ENCODE assay signal across 8 mouse cellular contexts in the genomic region with DNA sequence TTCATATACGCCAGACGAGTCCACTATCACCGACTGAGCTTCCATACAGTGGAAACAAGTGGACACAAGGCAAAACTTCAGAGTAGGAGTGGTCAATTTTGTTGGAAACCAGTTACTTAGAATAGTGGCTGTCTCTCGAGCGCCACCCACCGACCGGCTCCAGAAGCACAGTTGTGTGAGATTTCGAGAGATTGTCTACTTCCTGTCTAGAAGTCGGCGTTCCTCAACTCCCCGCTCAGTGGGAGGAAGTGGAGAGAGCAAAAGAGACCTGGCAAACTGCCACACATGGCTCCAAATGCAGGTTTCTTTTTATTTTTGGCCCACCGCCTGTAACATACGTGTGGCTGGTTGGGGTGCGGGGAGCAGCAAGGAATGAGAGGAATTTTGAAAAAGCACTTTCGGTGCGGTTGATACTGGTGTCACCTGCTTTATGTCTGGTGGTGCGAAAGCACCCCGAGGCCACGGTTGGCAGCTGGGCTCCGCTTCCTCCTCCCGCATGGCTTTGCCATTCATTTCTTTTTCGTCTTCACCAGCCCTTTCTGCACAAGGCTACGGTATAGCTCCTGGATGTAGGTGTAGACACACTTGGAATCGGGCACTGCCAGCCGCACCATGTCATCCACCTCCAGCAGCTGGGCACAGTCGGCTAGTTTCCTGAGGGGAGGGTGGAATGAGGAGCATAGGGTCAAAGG. TPM values are rescaled to one million over a fixed set of nuclear protein-coding genes. Genes with fewer than 3 reads are reported as not detected.
A peak's percentile ranks its signal among the peaks of the same experiment; 100 is the strongest.
DNase-seq lines count a peak whose midpoint lies in the region; ATAC-seq and TF ChIP-seq lines count a peak whose summit lies in the region.

No protein-coding gene starts in this region.

- H3K27ac ChIP-seq in gastrocnemius, adult 2 months = peak overlapping the region; percentile 58
- H3K27ac ChIP-seq in hindbrain, embryonic 16.5 days (ENCODE audit: low read depth, low read length) = no peak overlapping the region

- WGBS in hindbrain, embryonic 16.5 days = 34% methylated on average over 26 of the region's 26 CpGs

- H3K27me3 ChIP-seq in hindbrain, embryonic 16.5 days (replicated peaks; ENCODE audit: control insufficient read depth, insufficient read depth, low read length) = no peaks in the 10 kb centered on the region

- intact Hi-C loops in gastrocnemius, adult 2 months (cut with DNase I) = loop anchor here (5.0 kb wide), 1 partner anchor 139 kb away; the partner anchor contains the start of gene Selenoh

- peak; percentile 80 for DNase-seq in T-cell, adult 2 months (ENCODE audit: low spot score)
- DNase-seq in cerebellum, postnatal 4 days (ENCODE audit: low spot score in 2 of 2) = peak; percentile 68 to 86
- peak; percentile 88 for DNase-seq in gastrocnemius, adult 2 months
- DNase-seq in left cerebral cortex, adult 11 months (ENCODE audit: low spot score) = peak; percentile 82
- peak; percentile 90 for DNase-seq in lung, postnatal 25 days (ENCODE audit: low spot score)
- peak; percentile 92 for DNase-seq in retina, embryonic 14.5 days (ENCODE audit: low spot score)
- peak; percentile 84 for DNase-seq in thymus, postnatal 25 days

- H3K36me3 ChIP-seq in hindbrain, embryonic 16.5 days (ENCODE audit: control insufficient read depth, insufficient read depth, low read length) = no peaks in the 10 kb centered on the region; the same call in 1 of the 2 replicates

- peak overlapping the region; percentile 71 for H3K4me3 ChIP-seq in gastrocnemius, adult 2 months
- H3K4me3 ChIP-seq in hindbrain, embryonic 16.5 days (ENCODE audit: low read length) = peak overlapping the region; percentile 28

- peak; percentile 92 for TF ChIP-seq CTCF in gastrocnemius, adult 2 months (IDR thresholded peaks at IDR 0.05)

- H3K4me2 ChIP-seq in hindbrain, embryonic 16.5 days (ENCODE audit: low read length) = peak overlapping the region; percentile 56

- H3K4me1 ChIP-seq in hindbrain, embryonic 16.5 days (ENCODE audit: control insufficient read depth, insufficient read depth, low read depth, low read length) = no peaks in the 10 kb centered on the region; the same call in 1 of the 2 replicates

- H3K9me3 ChIP-seq in hindbrain, embryonic 16.5 days (ENCODE audit: control insufficient read depth, low read length) = peaks cover 4% of the 10 kb centered on the region; the same call in 1 of the 2 replicates

- peak; percentile 79 for ATAC-seq in hindbrain, embryonic 16.5 days

- H3K9ac ChIP-seq in hindbrain, embryonic 16.5 days (ENCODE audit: low read depth, low read length) = peak overlapping the region; percentile 51

RNA-seq across cellular contexts. Expression of gene Smtnl1, which starts 11.4 kb away (rescaled TPM):
- 100 to 1,000 TPM in 1 of 2 experiments, 10 to 100 TPM in 1; 53.0 to 125 TPM for total RNA-seq in gastrocnemius, adult 2 months (2021)
- not detected in 2 replicates for polyA plus RNA-seq in hindbrain, embryonic 16.5 days (2015; fragmentation: Nextera tagmentation; extraction: Ambion mirVana)

RNA-seq across cellular contexts. Expression of gene Ube2l6, which starts 12.4 kb away (rescaled TPM):
- total RNA-seq in gastrocnemius, adult 2 months (2021) = 1 to 10 TPM; 2.0 to 3.8 TPM
- polyA plus RNA-seq in hindbrain, embryonic 16.5 days (2015; fragmentation: Nextera tagmentation; extraction: Ambion mirVana) = 26.1 and 27.8 TPM in 2 replicates

RNA-seq across cellular contexts. Expression of gene Timm10, which starts 15.8 kb away (rescaled TPM):
- total RNA-seq in gastrocnemius, adult 2 months (2021) = 10 to 100 TPM; 42.0 to 57.7 TPM
- polyA plus RNA-seq in hindbrain, embryonic 16.5 days (2015; fragmentation: Nextera tagmentation; extraction: Ambion mirVana) = 76.5 and 83.2 TPM in 2 replicates

RNA-seq across cellular contexts. Expression of gene Slc43a1, which starts 27.6 kb away (rescaled TPM):
- total RNA-seq in gastrocnemius, adult 2 months (2021) = 10 to 100 TPM in 1 of 2 experiments, 1 to 10 TPM in 1; 6.3 to 11.6 TPM
- 1.5 and 1.6 TPM in 2 replicates for polyA plus RNA-seq in hindbrain, embryonic 16.5 days (2015; fragmentation: Nextera tagmentation; extraction: Ambion mirVana)

RNA-seq across cellular contexts. Expression of gene Serping1, which starts 35.8 kb away (rescaled TPM):
- 10 to 100 TPM; 52.3 to 82.6 TPM for total RNA-seq in gastrocnemius, adult 2 months (2021)
- 40.8 and 42.3 TPM in 2 replicates for polyA plus RNA-seq in hindbrain, embryonic 16.5 days (2015; fragmentation: Nextera tagmentation; extraction: Ambion mirVana)
